Mouse (Mus musculus) CD8-positive naive resting alpha-beta T cell, adult 2 months (primary cell): ENCODE data around the gene Junb.

Experiments
- DNase-seq, 2 experiments: peaks; one replicate each; pipeline ENCODE4 v3.0.0; 2022; ENCODE audit warnings: low read depth in 2 of 2, low spot score in 2 of 2

Gene Junb

DNA sequence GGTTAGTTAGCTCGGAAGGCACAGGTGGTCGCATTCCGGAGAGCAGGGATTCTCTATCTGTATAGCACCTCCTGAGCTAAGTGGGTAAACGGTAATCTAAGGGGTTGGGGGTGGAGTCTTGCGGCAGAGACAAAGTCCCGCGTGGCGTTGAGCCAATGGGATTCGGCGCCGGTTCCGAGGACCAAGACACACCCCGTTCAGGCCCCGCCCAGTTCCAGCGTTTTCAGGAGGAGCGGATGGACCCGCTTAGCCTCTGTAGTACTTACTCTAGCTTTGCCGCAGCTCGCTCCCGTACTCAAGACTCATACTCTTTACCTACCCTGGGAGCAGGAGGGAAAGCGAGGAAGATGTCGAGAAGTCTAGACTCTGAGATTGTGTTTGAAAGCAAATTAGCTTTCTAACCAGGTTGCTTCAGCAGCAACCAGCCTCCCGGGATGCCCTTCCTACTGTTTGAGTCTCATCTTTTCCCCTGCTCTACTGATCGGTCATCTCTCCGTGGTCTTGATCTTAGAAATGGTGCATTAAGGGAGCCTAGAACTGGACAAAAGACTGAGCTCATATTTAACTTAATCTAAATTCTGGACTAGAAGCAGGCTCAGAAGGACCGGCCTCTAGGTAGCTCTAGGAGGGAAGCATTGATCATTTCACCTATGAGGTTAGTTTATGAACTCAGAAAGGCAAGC lies 33.9 kb downstream of the Junb start:
- DNase-seq, result peak in 1 of 2 experiments; percentile 28

GRCm38 (mm10) chr8:84943699-84944098 lies 34.8 kb downstream of the Junb start:
- DNase-seq, result no peak

- DNase-seq, result no peak
These were observed 40.7 kb downstream of the Junb start for GRCm38 (mm10) chr8:84937620-84938485.

GRCm38 (mm10) chr8:84936962-84937546 lies 41.5 kb downstream of the Junb start, which contains the start of gene Mast1:
Gene Mast1, minus strand, starts transcription at chr8:84937359.
- peak; percentile 37 to 50 for DNase-seq

GRCm38 (mm10) chr8:84936041-84936961 lies 42.2 kb downstream of the Junb start:
- DNase-seq, result no peak

GRCm38 (mm10) chr8:84935489-84935888 lies 43.0 kb downstream of the Junb start:
- DNase-seq, result no peak

DNA sequence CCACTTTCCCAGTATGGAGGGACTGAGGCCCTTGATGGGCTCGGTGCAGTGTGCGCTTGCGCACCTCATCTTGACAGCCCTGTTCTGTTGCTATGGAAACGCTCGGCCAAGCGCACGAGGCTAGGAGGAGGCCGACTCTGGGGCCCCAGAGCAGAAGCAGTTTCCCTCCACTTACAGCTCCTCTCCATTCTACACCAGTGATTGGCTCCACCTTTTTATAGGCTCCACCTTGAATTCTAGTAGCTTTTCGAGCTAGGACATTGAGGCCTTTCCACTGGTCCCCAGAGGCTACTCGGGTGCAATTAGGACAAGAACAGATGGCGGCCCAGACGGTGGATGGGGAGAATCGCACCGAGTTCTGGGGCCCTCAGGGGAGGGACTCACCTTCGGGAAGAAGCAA lies 43.7 kb downstream of the Junb start:
- no peak for DNase-seq

DNA sequence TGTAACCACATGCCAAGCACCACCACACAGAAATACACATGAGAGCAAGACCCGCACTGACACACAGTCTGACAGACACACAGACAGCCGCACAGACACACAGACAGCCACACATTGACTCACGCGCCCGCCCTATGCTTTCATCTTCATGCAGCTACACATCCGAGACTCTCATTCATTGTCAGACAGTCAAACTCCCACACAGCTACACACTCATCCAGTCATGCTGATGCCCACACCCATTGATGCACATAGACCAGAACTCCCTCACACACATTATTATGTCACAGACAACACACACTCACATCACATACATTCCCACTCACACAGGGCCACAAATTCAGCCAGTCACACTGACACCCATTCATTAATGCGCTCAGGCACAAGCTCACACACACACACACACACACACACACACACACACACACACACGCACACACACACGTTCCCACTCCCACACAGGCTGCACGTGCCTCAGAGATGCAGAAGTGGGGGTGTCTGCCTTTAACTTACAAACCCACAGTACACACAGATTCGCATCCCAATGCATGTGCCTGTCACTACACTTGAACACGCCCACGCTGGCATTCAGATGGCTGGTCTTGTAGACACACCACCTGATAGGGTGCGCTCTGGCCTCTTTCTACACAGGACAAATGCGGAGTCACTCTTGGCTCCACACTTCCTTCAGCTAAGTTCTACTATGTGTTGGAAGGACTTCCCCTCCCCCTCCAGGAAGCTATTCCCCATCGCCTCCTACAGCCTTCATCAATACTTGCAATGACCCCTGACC lies 44.6 kb downstream of the Junb start:
- no peak for DNase-seq

DNA sequence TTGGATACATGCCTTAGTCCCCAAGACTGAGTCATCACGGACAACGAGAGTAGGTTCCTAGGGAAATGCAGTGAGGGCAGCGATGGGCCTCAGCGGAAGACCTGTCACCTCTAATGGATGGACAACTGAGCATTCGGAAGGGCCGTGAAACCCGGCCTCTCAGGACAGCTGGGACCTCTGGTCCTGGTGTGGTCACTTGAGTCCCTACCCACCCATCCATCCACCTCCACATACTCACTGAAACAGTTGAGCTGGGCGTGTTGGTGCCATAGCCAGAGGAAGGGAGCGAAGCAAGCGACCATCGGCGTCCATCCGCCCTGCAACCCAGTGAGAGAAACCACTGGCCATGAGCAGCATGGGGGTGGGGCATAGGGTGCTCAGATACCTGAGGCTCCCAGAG lies 47.9 kb downstream of the Junb start:
- no peak for DNase-seq

GRCm38 (mm10) chr8:84928456-84929306 lies 49.8 kb downstream of the Junb start:
- peak in 1 of 2 experiments; percentile 46 for DNase-seq

GRCm38 (mm10) chr8:84927513-84927912 lies 51.0 kb downstream of the Junb start:
- DNase-seq, result no peak

GRCm38 (mm10) chr8:84925557-84925956 lies 53.0 kb downstream of the Junb start:
- no peak for DNase-seq
